Mouse (Mus musculus) intestine, embryonic 14.5 days (tissue): ENCODE results near the gene Ppm1j. TPM values are rescaled to one million over a fixed set of nuclear protein-coding genes. Genes with fewer than 3 reads are reported as not detected.
"Not testable (repeated sequence)": the region's sequence is repeated elsewhere in the genome, so short reads cannot be mapped to it uniquely, and the experiment has no call there.

Experiments used
- ATAC-seq: fragments of 200-750 bp; cut with Nextera tagmentation; replicated peaks from 2 replicates; pipeline ENCODE4 v1.8.0; 2017; ENCODE audit warnings: low read depth, moderate number of reproducible peaks, moderate TSS enrichment, moderate library complexity; ENCODE audit not compliant: low FRiP score, low TSS enrichment
- DNase-seq: peaks from one replicate; pipeline ENCODE4 v3.0.0-alpha.2; 2018; ENCODE audit warnings: low spot score
- H3K27ac ChIP-seq: fragments of 300-500 bp; sonication (generic); 2 replicates; pipeline ENCODE4 v1.5.1; 2014; ENCODE audit warnings: low read depth, mild to moderate bottlenecking, control low read depth
- H3K27me3 ChIP-seq: fragments of 300-500 bp; sonication (generic); replicated peaks from 2 replicates; pipeline ENCODE4 v1.6.1; 2014; ENCODE audit warnings: low read length, control low read depth; ENCODE audit not compliant: control insufficient read depth, insufficient read depth
- H3K36me3 ChIP-seq: fragments of 300-500 bp; sonication (generic); 2 replicates; pipeline ENCODE4 v1.6.1; 2014; ENCODE audit warnings: low read length, control low read depth; ENCODE audit not compliant: control insufficient read depth, insufficient read depth
- H3K4me1 ChIP-seq: fragments of 300-500 bp; sonication (generic); replicated peaks from 2 replicates; pipeline ENCODE4 v1.6.1; 2014; ENCODE audit warnings: low read length, control low read depth, mixed read lengths; ENCODE audit not compliant: control insufficient read depth, insufficient read depth
- H3K4me2 ChIP-seq: fragments of 300-500 bp; sonication (generic); 2 replicates; pipeline ENCODE4 v1.6.1; 2014; ENCODE audit warnings: low read length
- H3K4me3 ChIP-seq: fragments of 300-500 bp; sonication (generic); 2 replicates; pipeline ENCODE4 v1.5.1; 2014; ENCODE audit warnings: low read depth, low read length, control low read depth, mixed read lengths
- H3K9ac ChIP-seq: fragments of 300-500 bp; sonication (generic); 2 replicates; pipeline ENCODE4 v1.6.1; 2014; ENCODE audit warnings: mild to moderate bottlenecking, low read length
- H3K9me3 ChIP-seq: fragments of 300-500 bp; sonication (generic); 2 replicates; pipeline ENCODE4 v1.6.1; 2016; ENCODE audit warnings: low read length, control low read depth; ENCODE audit not compliant: control insufficient read depth
- WGBS: fragments of 180-500 bp; shearing (Covaris S2); extraction: QIAGEN DNeasy Blood & Tissue Kit; methylation state at CpG from one replicate; pipeline ENCODE4 v1.1.7; 2014; 5-methylcytosine and 5-hydroxymethylcytosine counted together
- polyA plus RNA-seq: library from polyadenylated mRNA; unstranded; fragments of >200 nt; fragmentation: Nextera tagmentation; extraction: Ambion mirVana; gene quantifications from 2 replicates; pipeline ENCODE4 v1.2.1, GENCODE M21; 2014

The Ppm1j gene
- polyA plus RNA-seq, 1 experiment from 2014 or later: 3.1 TPM

- no peak for DNase-seq
- WGBS: 17% methylated on average over 5 of the region's 5 CpGs
- peak overlapping the region; percentile 22; the same call in 1 of the 2 replicates for H3K9ac ChIP-seq
- H3K36me3 ChIP-seq: no peaks in the 10 kb centered on the region
- peak overlapping the region; percentile 69 for H3K4me2 ChIP-seq
- no peaks in the 10 kb centered on the region for H3K9me3 ChIP-seq
- no peak for ATAC-seq
- H3K27me3 ChIP-seq: peaks cover 5% of the 10 kb centered on the region; the same call in 1 of the 2 replicates
- H3K4me3 ChIP-seq: peak overlapping the region; percentile 38
- H3K27ac ChIP-seq: no peak overlapping the region
- H3K4me1 ChIP-seq: peaks cover 5% of the 10 kb centered on the region; the same call in 1 of the 2 replicates
Observed at GRCm38 (mm10) chr3:104758869-104759268, 22.0 kb upstream of the Ppm1j start.

GRCm38 (mm10) chr3:104762103-104762863 is 18.6 kb upstream of the Ppm1j start:
- WGBS: 27% methylated on average over 20 of the region's 20 CpGs
- H3K4me3 ChIP-seq, H3K9ac ChIP-seq, H3K9me3 ChIP-seq, ATAC-seq, H3K36me3 ChIP-seq, H3K27ac ChIP-seq, H3K4me2 ChIP-seq, DNase-seq, H3K27me3 ChIP-seq, H3K4me1 ChIP-seq: not testable (repeated sequence)

GRCm38 (mm10) chr3:104765021-104765420 is 15.8 kb upstream of the Ppm1j start:
- ATAC-seq (no peak), DNase-seq (peak; percentile 66)
- Histone ChIP-seq H3K9ac (no peak overlapping the region), H3K9me3 (no peaks in the 10 kb centered on the region), H3K36me3 (no peaks in the 10 kb centered on the region), H3K4me3 (no peak overlapping the region), H3K4me2 (no peak overlapping the region), H3K27me3 (peaks cover 5% of the 10 kb centered on the region; the same call in 1 of the 2 replicates), H3K27ac (no peak overlapping the region), H3K4me1 (no peaks in the 10 kb centered on the region)
- WGBS: 23% methylated on average over 4 of the region's 4 CpGs

- ATAC-seq (no peak), DNase-seq (no peak)
- no peaks in the 10 kb centered on the region for H3K36me3 ChIP-seq
- no peak overlapping the region for H3K4me3 ChIP-seq
- H3K4me2 ChIP-seq: no peak overlapping the region
- WGBS: 63% methylated on average over 2 of the region's 2 CpGs
- no peaks in the 10 kb centered on the region for H3K27me3 ChIP-seq
- H3K27ac ChIP-seq: no peak overlapping the region
- H3K9me3 ChIP-seq: no peaks in the 10 kb centered on the region
- H3K9ac ChIP-seq: no peak overlapping the region
- no peaks in the 10 kb centered on the region for H3K4me1 ChIP-seq
Observed at GRCm38 (mm10) chr3:104767141-104767540, 13.7 kb upstream of the Ppm1j start.

- Histone ChIP-seq H3K27ac (no peak overlapping the region), H3K36me3 (no peaks in the 10 kb centered on the region), H3K27me3 (no peaks in the 10 kb centered on the region), H3K4me3 (no peak overlapping the region), H3K9ac (no peak overlapping the region), H3K4me1 (no peaks in the 10 kb centered on the region), H3K9me3 (no peaks in the 10 kb centered on the region), H3K4me2 (no peak overlapping the region)
- no peak for ATAC-seq
- WGBS: 84% methylated on average over 4 of the region's 4 CpGs
- no peak for DNase-seq
Observed at GRCm38 (mm10) chr3:104767716-104768115, 13.1 kb upstream of the Ppm1j start.

GRCm38 (mm10) chr3:104769135-104769534 is 11.7 kb upstream of the Ppm1j start:
- 70% methylated on average over 3 of the region's 3 CpGs for WGBS
- no peak overlapping the region for H3K4me2 ChIP-seq
- no peak overlapping the region for H3K4me3 ChIP-seq
- no peak overlapping the region for H3K27ac ChIP-seq
- ATAC-seq: no peak
- H3K27me3 ChIP-seq: no peaks in the 10 kb centered on the region
- no peaks in the 10 kb centered on the region for H3K9me3 ChIP-seq
- DNase-seq: no peak
- no peak overlapping the region for H3K9ac ChIP-seq
- H3K36me3 ChIP-seq: no peaks in the 10 kb centered on the region
- no peaks in the 10 kb centered on the region for H3K4me1 ChIP-seq

GRCm38 (mm10) chr3:104770035-104770434 is 10.8 kb upstream of the Ppm1j start:
- Histone ChIP-seq H3K4me2 (no peak overlapping the region), H3K36me3 (no peaks in the 10 kb centered on the region), H3K27ac (no peak overlapping the region), H3K27me3 (no peaks in the 10 kb centered on the region), H3K9ac (no peak overlapping the region), H3K9me3 (no peaks in the 10 kb centered on the region), H3K4me3 (no peak overlapping the region), H3K4me1 (no peaks in the 10 kb centered on the region)
- 59% methylated on average over 10 of the region's 10 CpGs for WGBS
- DNase-seq (no peak), ATAC-seq (no peak)

- no peak for ATAC-seq
Observed at GRCm38 (mm10) chr3:104770918-104771317, 9.9 kb upstream of the Ppm1j start.

GRCm38 (mm10) chr3:104771460-104771859 is 9.4 kb upstream of the Ppm1j start:
- H3K4me3 ChIP-seq: no peak overlapping the region
- H3K27ac ChIP-seq: no peak overlapping the region
- H3K36me3 ChIP-seq: no peaks in the 10 kb centered on the region
- no peak overlapping the region for H3K4me2 ChIP-seq
- H3K9me3 ChIP-seq: no peaks in the 10 kb centered on the region
- 60% methylated on average over 6 of the region's 6 CpGs for WGBS
- H3K9ac ChIP-seq: no peak overlapping the region
- H3K27me3 ChIP-seq: peaks cover 9% of the 10 kb centered on the region
- no peaks in the 10 kb centered on the region for H3K4me1 ChIP-seq
- DNase-seq (no peak), ATAC-seq (no peak)

More at GRCm38 (mm10) chr3:104770918-104771317, 9.9 kb upstream of the Ppm1j start:
- Histone ChIP-seq H3K36me3 (no peaks in the 10 kb centered on the region), H3K27ac (no peak overlapping the region), H3K4me3 (no peak overlapping the region), H3K9ac (no peak overlapping the region), H3K27me3 (peaks cover 4% of the 10 kb centered on the region), H3K4me2 (no peak overlapping the region), H3K4me1 (no peaks in the 10 kb centered on the region), H3K9me3 (no peaks in the 10 kb centered on the region)
- DNase-seq: no peak
- 63% methylated on average over 3 of the region's 3 CpGs for WGBS
